Mouse (Mus musculus) small intestine, adult 2 months (tissue): Measurements from ENCODE around the gene Krt42. TPM values are rescaled to one million over a fixed set of nuclear protein-coding genes. Genes with fewer than 3 reads are reported as not detected.
A peak's percentile ranks its signal among the peaks of the same experiment; 100 is the strongest.
"Not testable (repeated sequence)": the region's sequence is repeated elsewhere in the genome, so short reads cannot be mapped to it uniquely, and the experiment has no call there.

ENCODE experiments used
- H3K27ac ChIP-seq: fragments of 200-500 bp; 2 replicates; pipeline ENCODE4 v1.5.1; 2012; ENCODE audit warnings: low read depth, low read length, control low read depth, inconsistent platforms; ENCODE audit not compliant: insufficient read depth
- H3K27me3 ChIP-seq: fragments of 200-500 bp; 2 replicates; pipeline ENCODE4 v1.6.1; 2012; ENCODE audit warnings: mild to moderate bottlenecking, moderate library complexity, low read length, inconsistent platforms; ENCODE audit not compliant: control insufficient read depth, insufficient read depth
- H3K36me3 ChIP-seq: fragments of 200-500 bp; 2 replicates; pipeline ENCODE4 v1.6.1; 2012; ENCODE audit warnings: mild to moderate bottlenecking, low read length, control low read depth, inconsistent platforms; ENCODE audit not compliant: control insufficient read depth, insufficient read depth
- H3K4me1 ChIP-seq: fragments of 200-500 bp; 2 replicates; pipeline ENCODE4 v1.6.1; 2012; ENCODE audit warnings: low read length, inconsistent platforms, mixed read lengths; ENCODE audit not compliant: control insufficient read depth, insufficient read depth, insufficient read length
- H3K4me3 ChIP-seq: fragments of 200-500 bp; 2 replicates; pipeline ENCODE4 v1.5.1; 2012; ENCODE audit warnings: low read depth, mild to moderate bottlenecking, control low read depth, inconsistent platforms, low read length, moderate library complexity
- CTCF ChIP-seq: fragments of 200-500 bp; IDR thresholded peaks from 2 replicates; pipeline ENCODE4 v1.5.1; 2012; ENCODE audit warnings: low read depth, mild to moderate bottlenecking, control low read depth, inconsistent platforms, low read length, moderate library complexity, mixed read lengths; ENCODE audit not compliant: insufficient replicate concordance, insufficient read length; ENCODE audit errors: extremely low read depth
- POLR2A ChIP-seq: fragments of 200-500 bp; IDR thresholded peaks from 2 replicates; pipeline ENCODE4 v1.6.1; 2012; ENCODE audit warnings: low read depth, mild to moderate bottlenecking, control low read depth, inconsistent platforms, low read length, moderate library complexity
- WGBS: fragments of 180-500 bp; shearing (Covaris S2); methylation state at CpG from one replicate; pipeline ENCODE4 v1.1.7; 2018; 5-methylcytosine and 5-hydroxymethylcytosine counted together
- polyA plus RNA-seq: library from polyadenylated mRNA; depleted of rRNA; stranded (reverse); fragments of >200 nt; gene quantifications from 2 replicates; pipeline ENCODE4 v1.2.3, GENCODE M21; 2012

Gene Krt42
- polyA plus RNA-seq, 1 experiment, result not detected

DNA sequence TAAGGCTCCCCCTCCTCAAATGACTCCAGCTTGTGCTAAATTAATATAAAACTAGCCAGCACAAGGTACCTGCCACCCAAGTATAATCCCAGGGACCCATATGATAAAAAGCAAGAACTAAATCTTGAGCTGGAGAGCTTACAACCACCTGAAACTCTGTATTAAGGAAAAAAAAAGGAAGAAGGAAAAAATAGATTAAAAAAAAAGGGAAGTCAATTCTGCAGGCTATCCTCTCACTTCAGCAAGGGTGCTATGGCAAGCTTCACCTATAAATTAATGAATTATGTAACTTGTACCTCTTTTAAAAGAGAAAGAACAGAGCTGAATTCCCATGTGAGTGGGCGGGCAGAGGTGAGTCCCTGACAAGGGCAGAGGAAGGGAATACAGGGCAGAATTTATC is 42.0 kb upstream of the Krt42 start:
- no peak for TF ChIP-seq CTCF
- no peak for TF ChIP-seq POLR2A
- H3K27ac ChIP-seq, result no peak overlapping the region
- no peaks in the 10 kb centered on the region for H3K36me3 ChIP-seq
- H3K27me3 ChIP-seq, result no peaks in the 10 kb centered on the region
- H3K4me3 ChIP-seq, result no peak overlapping the region
- H3K4me1 ChIP-seq, result no peaks in the 10 kb centered on the region
- WGBS, result 80% methylated on average over 1 of the region's 1 CpGs

DNA sequence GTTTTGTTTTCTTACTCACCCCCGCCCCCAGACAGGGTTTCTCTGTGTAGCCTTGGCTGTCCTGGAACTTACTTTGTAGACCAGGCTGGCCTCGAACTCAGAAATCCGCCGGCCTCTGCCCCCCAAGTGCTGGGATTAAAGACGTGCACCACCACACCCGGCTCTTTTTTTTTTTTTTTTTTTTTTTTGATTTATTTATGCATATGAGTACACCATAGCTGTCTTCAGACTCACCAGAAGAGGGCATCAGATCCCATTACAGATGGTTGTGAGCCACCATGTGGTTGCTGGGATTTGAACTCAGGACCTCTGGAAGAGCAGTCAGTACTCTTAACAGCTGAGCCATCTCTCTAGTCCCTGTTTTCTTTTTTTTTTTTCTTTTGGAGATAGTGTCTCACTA is 39.0 kb upstream of the Krt42 start:
- H3K27ac ChIP-seq, result not testable (repeated sequence)
- WGBS, result 81% methylated on average over 5 of the region's 6 CpGs

DNA sequence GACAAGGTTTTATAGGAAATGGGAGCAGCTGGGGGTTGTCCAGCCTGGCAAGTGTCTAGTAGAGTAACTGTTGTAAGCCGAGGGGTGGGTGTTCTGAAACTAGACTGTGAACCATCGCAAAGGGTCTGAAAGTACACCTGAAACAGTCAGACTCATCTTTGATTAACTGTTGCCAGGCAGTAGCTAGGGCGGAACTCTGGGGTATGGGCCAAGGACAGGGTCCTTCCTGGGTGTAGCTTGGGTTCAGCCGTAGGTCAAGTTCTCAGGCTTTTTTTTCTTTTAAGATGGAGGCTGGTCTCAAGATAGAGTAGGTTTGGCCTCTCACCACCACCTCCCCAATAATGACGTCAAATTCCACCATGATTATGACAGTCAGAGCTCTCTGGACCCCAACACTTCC is 38.2 kb upstream of the Krt42 start:
- H3K27ac ChIP-seq, result no peak overlapping the region
- H3K27me3 ChIP-seq, result no peaks in the 10 kb centered on the region; the same call in 1 of the 2 replicates
- WGBS, result 76% methylated on average over 5 of the region's 5 CpGs
- H3K4me3 ChIP-seq, result no peak overlapping the region
- no peaks in the 10 kb centered on the region for H3K4me1 ChIP-seq
- no peaks in the 10 kb centered on the region for H3K36me3 ChIP-seq
- TF ChIP-seq CTCF, result no peak
- TF ChIP-seq POLR2A, result no peak

More for the DNA sequence above, 39.0 kb upstream of the Krt42 start:
- not testable (repeated sequence) for H3K4me3 ChIP-seq, H3K36me3 ChIP-seq, H3K4me1 ChIP-seq, H3K27me3 ChIP-seq

DNA sequence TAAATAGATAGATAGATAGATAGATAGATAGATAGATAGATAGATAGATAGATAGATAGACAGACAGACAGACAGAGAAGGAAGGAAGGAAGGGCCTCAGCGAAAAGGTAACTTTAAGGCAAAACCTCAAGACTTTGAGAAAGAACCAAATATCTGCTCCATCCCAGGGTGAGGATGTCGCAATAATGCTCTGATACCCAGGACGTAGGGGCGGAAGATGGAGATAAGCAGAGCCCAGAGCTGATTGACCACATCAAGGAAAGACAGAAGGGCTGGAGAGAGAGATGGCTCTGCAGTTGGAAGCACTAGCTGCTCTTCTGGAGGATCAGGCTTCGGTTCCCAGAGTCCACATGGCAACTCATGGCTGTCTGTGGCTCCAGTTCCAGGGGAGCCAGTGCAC is 31.6 kb upstream of the Krt42 start:
- no peaks in the 10 kb centered on the region; the same call in 1 of the 2 replicates for H3K27me3 ChIP-seq
- no peak overlapping the region for H3K4me3 ChIP-seq
- H3K4me1 ChIP-seq, result peaks cover 3% of the 10 kb centered on the region; the same call in 1 of the 2 replicates
- H3K36me3 ChIP-seq, result no peaks in the 10 kb centered on the region
- no peak for TF ChIP-seq POLR2A
- no peak overlapping the region for H3K27ac ChIP-seq
- WGBS, result 61% methylated on average over 5 of the region's 5 CpGs

DNA sequence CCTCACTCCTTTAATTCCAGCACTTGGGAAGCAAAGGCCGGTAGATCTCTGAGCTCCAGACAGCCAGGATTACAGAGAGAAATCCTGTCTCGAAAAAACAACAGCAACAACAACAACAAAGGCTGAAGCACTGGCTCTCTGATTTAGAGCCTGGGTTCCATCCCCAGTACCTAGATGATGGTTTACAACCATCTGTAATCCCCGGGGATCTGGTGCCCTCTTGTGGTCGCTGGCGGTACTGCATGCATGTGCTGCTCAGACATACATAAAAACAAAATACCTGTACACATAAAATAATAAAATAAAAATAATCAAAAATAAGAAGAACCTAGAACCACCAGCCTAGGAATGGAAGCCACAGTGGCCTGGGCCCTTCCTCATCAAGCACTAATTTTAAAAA is 30.6 kb upstream of the Krt42 start:
- Histone ChIP-seq H3K27ac (no peak overlapping the region), H3K27me3 (no peaks in the 10 kb centered on the region; the same call in 1 of the 2 replicates), H3K4me3 (no peak overlapping the region), H3K36me3 (no peaks in the 10 kb centered on the region), H3K4me1 (peaks cover 3% of the 10 kb centered on the region; the same call in 1 of the 2 replicates)
- TF ChIP-seq CTCF (peak; percentile 92; the same call in 1 of the 2 replicates), POLR2A (no peak)
- 7% methylated on average over 5 of the region's 5 CpGs for WGBS

DNA sequence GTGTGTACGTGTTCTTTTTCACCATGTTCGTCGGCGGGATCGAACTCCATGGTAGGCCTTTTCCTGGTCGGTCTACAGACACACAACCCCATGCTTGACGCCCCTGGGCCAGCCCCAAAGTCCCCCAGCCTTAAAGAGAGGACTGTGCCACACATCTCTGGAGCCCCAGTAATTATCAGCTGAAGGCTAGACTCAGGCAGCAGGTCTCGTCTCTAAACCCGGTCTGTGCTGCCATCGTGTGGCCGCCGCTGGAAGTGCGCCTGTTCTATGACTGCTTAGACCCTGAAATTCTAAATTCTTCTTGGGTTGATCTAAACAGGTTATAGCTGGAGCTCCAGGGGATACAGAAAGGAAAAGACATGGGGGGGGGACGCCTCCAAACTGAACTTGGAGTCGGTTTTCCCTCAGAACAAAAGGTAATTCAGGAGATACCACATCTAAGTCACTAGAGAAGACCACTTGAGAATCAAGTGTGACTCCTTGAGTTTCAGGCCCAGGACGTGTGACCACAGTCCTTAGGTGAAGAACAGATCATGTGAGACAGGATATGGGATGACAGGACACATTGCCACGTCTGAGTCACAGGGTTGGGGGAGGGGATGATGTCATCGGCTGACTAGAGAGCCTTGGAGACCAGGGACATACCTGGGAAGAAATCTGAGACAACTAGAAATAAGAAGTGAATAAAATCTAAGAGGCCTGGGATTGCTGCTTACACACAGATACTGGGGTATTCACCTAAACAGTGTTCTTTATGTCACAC is 28.8 kb upstream of the Krt42 start:
- WGBS, result 17% methylated on average over 18 of the region's 18 CpGs
- H3K4me1 ChIP-seq, result peaks cover 5% of the 10 kb centered on the region
- 0 out of 2 replicates have a peak overlapping the region, but pooled peaks have one; percentile 6 for H3K4me3 ChIP-seq
- TF ChIP-seq CTCF, result peak; percentile 91
- no peak for TF ChIP-seq POLR2A
- no peaks in the 10 kb centered on the region; the same call in 1 of the 2 replicates for H3K27me3 ChIP-seq
- no peaks in the 10 kb centered on the region for H3K36me3 ChIP-seq
- no peak overlapping the region for H3K27ac ChIP-seq

DNA sequence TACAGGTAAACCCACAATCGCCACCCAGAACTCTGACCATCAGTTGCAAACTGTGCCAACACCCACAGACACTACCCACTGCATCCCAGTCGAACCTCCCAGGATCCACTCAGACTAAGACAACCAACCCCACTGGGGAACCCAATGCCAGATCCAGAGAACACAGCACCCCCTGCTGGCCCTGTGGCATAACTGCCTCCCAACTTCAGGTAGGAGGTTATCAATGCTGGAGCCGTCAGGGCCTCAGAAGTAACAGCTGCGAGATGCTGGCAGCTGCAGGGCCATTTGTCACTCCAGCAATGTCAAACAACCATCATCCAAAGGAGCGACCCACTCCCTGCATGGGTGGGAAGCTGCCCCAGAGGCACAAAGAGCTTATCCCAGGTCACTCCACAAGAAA is 28.1 kb upstream of the Krt42 start:
- Histone ChIP-seq H3K27me3 (no peaks in the 10 kb centered on the region), H3K36me3 (no peaks in the 10 kb centered on the region), H3K4me1 (peaks cover 5% of the 10 kb centered on the region), H3K4me3 (no peak overlapping the region), H3K27ac (no peak overlapping the region)
- WGBS, result 29% methylated on average over 5 of the region's 5 CpGs
- TF ChIP-seq CTCF, result peak; percentile 68; the same call in 1 of the 2 replicates
- TF ChIP-seq POLR2A, result no peak

DNA sequence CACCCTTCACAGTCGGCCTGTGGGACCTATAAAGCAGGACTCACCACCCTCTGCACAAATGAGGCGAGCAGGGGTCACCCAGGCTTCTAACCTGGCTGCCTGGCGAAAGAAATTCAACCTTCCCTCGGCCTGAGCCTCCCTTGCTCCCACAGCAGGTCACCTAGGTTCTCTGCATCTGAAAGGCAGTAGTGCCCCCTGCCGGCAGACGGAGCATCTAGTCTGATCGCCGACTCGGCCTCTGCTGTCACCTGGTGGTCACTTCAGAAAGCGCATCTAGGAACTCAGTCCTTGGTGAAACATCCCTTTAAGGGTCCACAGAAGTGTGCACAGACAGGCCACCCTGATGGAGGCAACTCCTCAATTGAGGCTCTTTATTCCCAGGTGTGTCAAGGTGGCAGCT is 25.6 kb upstream of the Krt42 start:
- Histone ChIP-seq H3K4me1 (peaks cover 6% of the 10 kb centered on the region), H3K4me3 (no peak overlapping the region), H3K27ac (no peak overlapping the region), H3K36me3 (no peaks in the 10 kb centered on the region), H3K27me3 (no peaks in the 10 kb centered on the region)
- 4% methylated on average over 10 of the region's 10 CpGs for WGBS
- peak; percentile 100 for TF ChIP-seq CTCF
- TF ChIP-seq POLR2A, result no peak
